Mouse (Mus musculus) kidney, adult 9 months (tissue): ENCODE measurements around the gene Vipr1.

Experiments
- DNase-seq: peaks from one replicate; pipeline ENCODE4 v3.0.0; 2022

Gene Vipr1

GRCm38 (mm10) chr9:121635835-121636576 lies 6.5 kb upstream of the Vipr1 start:
- no peak for DNase-seq

GRCm38 (mm10) chr9:121639790-121640189 lies 2.7 kb upstream of the Vipr1 start:
- no peak for DNase-seq

- DNase-seq = no peak
Observed at GRCm38 (mm10) chr9:121641235-121641915, 1.1 kb upstream of the Vipr1 start.

- peak; percentile 73 for DNase-seq
Observed at GRCm38 (mm10) chr9:121642001-121642400, 515 bp upstream of the Vipr1 start, which contains the start of gene Lyzl4. Lyzl4 (minus strand) TSS chr9:121642096.

GRCm38 (mm10) chr9:121644855-121645254 lies 2.3 kb downstream of the Vipr1 start:
- DNase-seq = no peak

- no peak for DNase-seq
Observed at GRCm38 (mm10) chr9:121647026-121647425, 4.5 kb downstream of the Vipr1 start.

- no peak for DNase-seq
Observed at GRCm38 (mm10) chr9:121653668-121654067, 11.2 kb downstream of the Vipr1 start.

- no peak for DNase-seq
Observed at GRCm38 (mm10) chr9:121656322-121656721, 13.8 kb downstream of the Vipr1 start.

GRCm38 (mm10) chr9:121657143-121657542 lies 14.6 kb downstream of the Vipr1 start:
- no peak for DNase-seq

GRCm38 (mm10) chr9:121658248-121658647 lies 15.7 kb downstream of the Vipr1 start:
- DNase-seq = no peak

GRCm38 (mm10) chr9:121659791-121660190 lies 17.3 kb downstream of the Vipr1 start:
- no peak for DNase-seq

- DNase-seq = no peak
Observed at GRCm38 (mm10) chr9:121663467-121663866, 21.0 kb downstream of the Vipr1 start.

- no peak for DNase-seq
Observed at GRCm38 (mm10) chr9:121664104-121664503, 21.6 kb downstream of the Vipr1 start.

GRCm38 (mm10) chr9:121666957-121667630 lies 24.6 kb downstream of the Vipr1 start:
- DNase-seq = no peak

- DNase-seq = no peak
Observed at GRCm38 (mm10) chr9:121667822-121668221, 25.3 kb downstream of the Vipr1 start.

GRCm38 (mm10) chr9:121669348-121669791 lies 26.9 kb downstream of the Vipr1 start:
- peak; percentile 45 for DNase-seq

GRCm38 (mm10) chr9:121671300-121671699 lies 28.8 kb downstream of the Vipr1 start:
- DNase-seq = peak; percentile 58

- no peak for DNase-seq
Observed at GRCm38 (mm10) chr9:121672311-121672710, 29.8 kb downstream of the Vipr1 start.

GRCm38 (mm10) chr9:121673716-121674115 lies 31.2 kb downstream of the Vipr1 start:
- DNase-seq = no peak

GRCm38 (mm10) chr9:121675011-121675410 lies 32.5 kb downstream of the Vipr1 start:
- peak; percentile 46 for DNase-seq

GRCm38 (mm10) chr9:121675556-121675955 lies 33.0 kb downstream of the Vipr1 start:
- no peak for DNase-seq

GRCm38 (mm10) chr9:121677069-121677468 lies 34.6 kb downstream of the Vipr1 start:
- no peak for DNase-seq

- DNase-seq = peak; percentile 22
Observed at GRCm38 (mm10) chr9:121677476-121677875, 35.0 kb downstream of the Vipr1 start.

GRCm38 (mm10) chr9:121679549-121679948 lies 37.0 kb downstream of the Vipr1 start:
- peak; percentile 40 for DNase-seq
